Mouse (Mus musculus) E14TG2a.4 (cell line): ENCODE results near the gene Ppp1r15b.

Experiments used
- H3K27me3 ChIP-seq: 2 replicates; pipeline ENCODE4 v1.6.1; 2014; ENCODE audit warnings: low read length, control low read depth; ENCODE audit not compliant: insufficient read depth
- H3K36me3 ChIP-seq: 2 replicates; pipeline ENCODE4 v1.6.1; 2014; ENCODE audit warnings: low read length, control low read depth; ENCODE audit not compliant: insufficient read depth
- H3K4me1 ChIP-seq: replicated peaks from 2 replicates; pipeline ENCODE4 v1.6.1; 2014; ENCODE audit warnings: low read depth, low read length, control low read depth
- H3K4me3 ChIP-seq: replicated peaks from 2 replicates; pipeline ENCODE4 v1.5.1; 2014; ENCODE audit warnings: mild to moderate bottlenecking, low read length
- H3K9me3 ChIP-seq: 2 replicates; pipeline ENCODE4 v1.6.1; 2014; ENCODE audit warnings: low read length, control low read depth
- CTCF ChIP-seq: conservative IDR thresholded peaks from 2 replicates; pipeline ENCODE4 v1.5.1; 2014; ENCODE audit warnings: low read length
- NANOG ChIP-seq: IDR thresholded peaks from 2 replicates; pipeline ENCODE4 v1.6.1; 2014; ENCODE audit warnings: borderline replicate concordance, low read length, mixed read lengths
- POU5F1 ChIP-seq: IDR thresholded peaks from 2 replicates; pipeline ENCODE4 v1.6.1; 2014; ENCODE audit warnings: low read length, borderline replicate concordance

Ppp1r15b gene

GRCm38 (mm10) chr1:133188719-133189118, 57.8 kb downstream of the Ppp1r15b start:
- H3K27me3 ChIP-seq, result peaks cover 3% of the 10 kb centered on the region
- H3K4me3 ChIP-seq, result no peak overlapping the region
- peaks cover 49% of the 10 kb centered on the region for H3K4me1 ChIP-seq
- no peak for TF ChIP-seq CTCF
- no peak for TF ChIP-seq NANOG
- no peak for TF ChIP-seq POU5F1
- H3K36me3 ChIP-seq, result no peaks in the 10 kb centered on the region
- H3K9me3 ChIP-seq, result peaks cover 9% of the 10 kb centered on the region
